Mouse (Mus musculus): ENCODE measurements around the gene Fuom. TPM values are rescaled to one million over a fixed set of nuclear protein-coding genes. Genes with fewer than 3 reads are reported as not detected.

Fuom gene
- polyA plus RNA-seq, 1 experiment, result 9.5 TPM

- Histone ChIP-seq H3K4me3 (no peak overlapping the region), H3K27me3 (ENCODE audit: control insufficient read depth, insufficient read depth, insufficient read length) (no peaks in the 10 kb centered on the region), H3K36me3 (ENCODE audit: control insufficient read depth, insufficient read depth) (no peaks in the 10 kb centered on the region), H3K4me2 (ENCODE audit: low read depth) (no peak overlapping the region), H3ac (ENCODE audit: control insufficient read depth, insufficient read length) (no peak overlapping the region), H3K79me2 (ENCODE audit: control insufficient read depth, insufficient read depth) (peaks cover 8% of the 10 kb centered on the region)
- TF ChIP-seq CEBPB (IDR thresholded peaks at IDR 0.05; ENCODE audit: insufficient read depth, poor library complexity, severe bottlenecking) (no peak), MAX (IDR thresholded peaks at IDR 0.05; ENCODE audit: low read depth) (no peak), POLR2AphosphoS2 (IDR thresholded peaks at IDR 0.05; ENCODE audit: insufficient read length, low read depth) (no peak)
Observed at GRCm38 (mm10) chr7:140120484-140120883, 18.2 kb upstream of the Fuom start.

DNA sequence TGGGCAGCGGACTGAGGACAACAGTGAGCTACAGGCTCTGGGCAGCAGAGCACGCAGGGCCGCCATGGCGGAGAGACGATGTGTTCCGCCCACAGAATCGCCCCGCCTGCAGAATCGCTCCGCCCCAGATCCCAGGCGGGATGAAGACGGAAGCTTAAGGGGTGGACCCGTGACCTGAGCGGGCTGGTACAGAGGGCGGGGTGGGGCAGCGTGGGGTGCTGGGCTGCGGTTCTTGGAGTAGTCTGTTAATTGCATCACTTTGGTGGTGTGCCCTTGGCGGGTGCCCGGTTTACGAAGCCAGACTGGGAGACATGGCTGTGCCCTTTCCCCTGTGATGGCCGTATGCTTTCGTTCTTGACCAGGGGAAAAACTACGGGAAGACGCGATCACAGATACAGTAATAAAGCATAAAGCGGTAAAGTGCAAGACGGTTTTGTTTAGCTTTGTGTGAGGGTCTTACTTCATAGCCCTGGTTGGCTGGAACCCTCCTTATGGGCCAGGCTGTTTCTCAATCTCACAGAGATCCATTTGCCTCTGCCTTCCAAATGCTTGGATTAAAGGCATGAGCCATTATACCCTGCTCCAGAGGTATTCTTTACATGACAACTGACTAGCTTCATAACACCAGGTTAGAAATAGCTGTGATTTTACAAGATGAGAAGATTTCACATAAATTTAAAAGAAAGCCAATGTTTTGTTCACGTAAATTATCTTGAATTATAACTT, 14.3 kb upstream of the Fuom start, which contains the start of gene Echs1:
Echs1 (minus strand) TSS at position 148 of the 726 bp plus-strand sequence.
- Histone ChIP-seq H3K4me2 (ENCODE audit: low read depth) (peak within 1 kb of the TSS; percentile 87), H3K79me2 (ENCODE audit: control insufficient read depth, insufficient read depth) (peaks cover 28% of the 10 kb centered on the region), H3K36me3 (ENCODE audit: control insufficient read depth, insufficient read depth) (no peaks in the 10 kb centered on the region), H3ac (ENCODE audit: control insufficient read depth, insufficient read length) (peak within 1 kb of the TSS; percentile 44), H3K4me3 (peak within 1 kb of the TSS; percentile 84), H3K27me3 (ENCODE audit: control insufficient read depth, insufficient read depth, insufficient read length) (no peaks in the 10 kb centered on the region)
- TF ChIP-seq MYOD1 (IDR thresholded peaks at IDR 0.05; ENCODE audit: control insufficient read depth in 1 of 3, insufficient read length in 2 of 3, low read depth in 2 of 3), result no peak
- no peak for TF ChIP-seq MAX (IDR thresholded peaks at IDR 0.05; ENCODE audit: low read depth)
- no peak for TF ChIP-seq REST (IDR thresholded peaks at IDR 0.05; ENCODE audit: insufficient read depth, insufficient read length)
- no peak for TF ChIP-seq MYOG (IDR thresholded peaks at IDR 0.05; ENCODE audit: control insufficient read depth in 1 of 3, insufficient read depth in 1 of 3, insufficient read length in 2 of 3, low read depth in 2 of 3)
- TF ChIP-seq POLR2AphosphoS2 (IDR thresholded peaks at IDR 0.05; ENCODE audit: insufficient read length, low read depth), result peak; percentile 90
- peak; percentile 93 for TF ChIP-seq POLR2A (IDR thresholded peaks at IDR 0.05; ENCODE audit: insufficient read length, low read depth)
- peak; percentile 52 for TF ChIP-seq SRF (IDR thresholded peaks at IDR 0.05; ENCODE audit: control insufficient read depth, insufficient read length, low read depth)
- no peak for TF ChIP-seq USF1 (IDR thresholded peaks at IDR 0.05; ENCODE audit: low read depth)
- TF ChIP-seq E2F4 (IDR thresholded peaks at IDR 0.05; ENCODE audit: insufficient read depth), result no peak
- peak; percentile 82 for TF ChIP-seq CEBPB (IDR thresholded peaks at IDR 0.05; ENCODE audit: insufficient read depth, poor library complexity, severe bottlenecking)
- no peak for TF ChIP-seq TCF12 (IDR thresholded peaks at IDR 0.05; ENCODE audit: insufficient read depth, poor library complexity, severe bottlenecking)
- TF ChIP-seq TCF3 (IDR thresholded peaks at IDR 0.05; ENCODE audit: insufficient read length, low read depth), result no peak

- H3K27me3 ChIP-seq (ENCODE audit: control insufficient read depth, insufficient read depth, insufficient read length), result no peaks in the 10 kb centered on the region
- TF ChIP-seq POLR2A (IDR thresholded peaks at IDR 0.05; ENCODE audit: insufficient read length, low read depth), result peak; percentile 27
- TF ChIP-seq TCF12 (IDR thresholded peaks at IDR 0.05; ENCODE audit: insufficient read depth, poor library complexity, severe bottlenecking), result no peak
- H3ac ChIP-seq (ENCODE audit: control insufficient read depth, insufficient read length), result peak within 1 kb of the TSS; percentile 44
- peaks cover 28% of the 10 kb centered on the region for H3K79me2 ChIP-seq (ENCODE audit: control insufficient read depth, insufficient read depth)
- peak within 1 kb of the TSS; percentile 87 for H3K4me2 ChIP-seq (ENCODE audit: low read depth)
- peak within 1 kb of the TSS; percentile 84 for H3K4me3 ChIP-seq
- peaks cover 5% of the 10 kb centered on the region for H3K36me3 ChIP-seq (ENCODE audit: control insufficient read depth, insufficient read depth)
Observed at GRCm38 (mm10) chr7:140115583-140116328, 13.5 kb upstream of the Fuom start, which contains the start of gene Paox. Gene Paox (plus strand): TSS chr7:140115799.

GRCm38 (mm10) chr7:140111943-140112342, 9.7 kb upstream of the Fuom start:
- H3K4me3 ChIP-seq, result no peak overlapping the region
- TF ChIP-seq SRF (IDR thresholded peaks at IDR 0.05; ENCODE audit: control insufficient read depth, insufficient read length, low read depth), result no peak
- peak; percentile 26 for TF ChIP-seq USF1 (IDR thresholded peaks at IDR 0.05; ENCODE audit: low read depth)
- peak; percentile 75 for TF ChIP-seq CEBPB (IDR thresholded peaks at IDR 0.05; ENCODE audit: insufficient read depth, poor library complexity, severe bottlenecking)
- H3K27me3 ChIP-seq (ENCODE audit: control insufficient read depth, insufficient read depth, insufficient read length), result no peaks in the 10 kb centered on the region
- no peak overlapping the region for H3ac ChIP-seq (ENCODE audit: control insufficient read depth, insufficient read length)
- H3K79me2 ChIP-seq (ENCODE audit: control insufficient read depth, insufficient read depth), result peaks cover 25% of the 10 kb centered on the region
- peaks cover 25% of the 10 kb centered on the region for H3K36me3 ChIP-seq (ENCODE audit: control insufficient read depth, insufficient read depth)
- peak overlapping the region; percentile 63 for H3K4me2 ChIP-seq (ENCODE audit: low read depth)

DNA sequence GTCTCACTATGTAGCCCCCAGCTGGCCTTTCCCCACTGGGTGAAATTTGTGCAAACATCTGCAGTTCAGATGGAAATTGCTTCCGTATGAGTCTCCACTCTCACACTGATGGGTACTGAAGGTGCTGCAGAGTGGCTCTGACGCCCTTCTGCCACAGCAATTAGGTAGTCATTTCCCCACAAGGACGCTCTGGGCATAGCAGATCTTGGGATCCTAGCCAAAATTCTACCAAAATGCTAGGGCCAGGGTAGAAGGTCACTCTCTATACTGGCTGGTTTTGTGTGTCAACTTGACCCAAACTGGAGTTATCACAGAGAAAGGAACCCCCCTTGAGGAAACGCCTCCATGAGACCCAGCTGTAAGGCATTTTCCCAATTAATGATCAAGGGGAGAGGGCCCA, 1.8 kb upstream of the Fuom start:
- no peak overlapping the region for H3ac ChIP-seq (ENCODE audit: control insufficient read depth, insufficient read length)
- no peaks in the 10 kb centered on the region for H3K27me3 ChIP-seq (ENCODE audit: control insufficient read depth, insufficient read depth, insufficient read length)
- no peak overlapping the region for H3K4me3 ChIP-seq
- TF ChIP-seq MYOG (IDR thresholded peaks at IDR 0.05; ENCODE audit: control insufficient read depth in 1 of 3, insufficient read depth in 1 of 3, insufficient read length in 2 of 3, low read depth in 2 of 3) (no peak), POLR2AphosphoS2 (IDR thresholded peaks at IDR 0.05; ENCODE audit: insufficient read length, low read depth) (peak; percentile 47)
- H3K4me2 ChIP-seq (ENCODE audit: low read depth), result no peak overlapping the region
- peaks cover 18% of the 10 kb centered on the region for H3K36me3 ChIP-seq (ENCODE audit: control insufficient read depth, insufficient read depth)
- H3K79me2 ChIP-seq (ENCODE audit: control insufficient read depth, insufficient read depth), result no peaks in the 10 kb centered on the region
